Mouse (Mus musculus) cerebellum, adult 2 months (tissue): ENCODE measurements around the gene Gjc2.

Experiments
- CTCF ChIP-seq: fragments of 200-500 bp; IDR thresholded peaks from 2 replicates; pipeline ENCODE4 v1.5.1; 2011; ENCODE audit warnings: low read depth, mild to moderate bottlenecking, control low read depth, low read length, moderate library complexity, borderline replicate concordance; ENCODE audit not compliant: insufficient read depth
- POLR2A ChIP-seq: fragments of 200-500 bp; IDR thresholded peaks from 2 replicates; pipeline ENCODE4 v1.6.1; 2011; ENCODE audit warnings: low read length, control low read depth, borderline replicate concordance; ENCODE audit not compliant: insufficient read depth

DNA sequence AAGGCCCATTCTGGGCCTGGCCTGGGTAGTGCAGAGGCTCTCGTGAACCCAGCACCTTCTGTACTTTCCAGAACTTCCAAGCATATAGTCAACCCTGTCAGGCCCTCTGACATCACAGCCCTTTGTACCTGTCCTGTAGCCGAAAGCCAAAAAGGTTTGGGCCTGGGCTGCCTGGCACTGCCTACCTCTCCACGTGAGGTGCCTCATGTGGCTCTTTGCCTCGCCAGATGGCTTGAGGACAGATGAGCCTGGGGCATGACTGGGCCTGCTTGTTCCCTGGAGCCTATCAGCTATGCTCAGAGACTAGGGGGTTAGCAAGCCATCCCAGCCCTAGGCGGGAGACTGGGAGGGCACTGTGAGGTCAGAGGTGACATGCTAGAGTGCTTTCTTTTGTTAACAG is 2.5 kb upstream of the Gjc2 start:
- TF ChIP-seq CTCF, result no peak
- no peak for TF ChIP-seq POLR2A
